Mouse (Mus musculus): ENCODE measurements around the gene Siglech. TPM values are rescaled to one million over a fixed set of nuclear protein-coding genes. Genes with fewer than 3 reads are reported as not detected.

Gene Siglech
- polyA plus RNA-seq, 1 experiment from 2014 or later, result 1.2 TPM

Other genes with a start within 250 kb of the Siglech start
- gene Tubgcp5, start 26.0 kb downstream of the Siglech start, polyA plus RNA-seq (2015; fragmentation: Nextera tagmentation; extraction: Ambion mirVana), result 22.0 and 25.7 TPM in 2 replicates
- gene Cyfip1, start 73.6 kb downstream of the Siglech start, polyA plus RNA-seq (2015; fragmentation: Nextera tagmentation; extraction: Ambion mirVana), result 19.0 and 20.2 TPM in 2 replicates
- 40.8 and 40.9 TPM in 2 replicates for gene Nipa2, start 194.3 kb downstream of the Siglech start, polyA plus RNA-seq (2015; fragmentation: Nextera tagmentation; extraction: Ambion mirVana)

Measured in thymus, postnatal 0 days (tissue).